Mouse (Mus musculus) megakaryocyte, adult 5-6 weeks (primary cell): ENCODE results near the gene Vps45. TPM values are rescaled to one million over a fixed set of nuclear protein-coding genes. Genes with fewer than 3 reads are reported as not detected.

Experiments used
- ATAC-seq: 2 replicates; pipeline ENCODE4 v1.8.0; 2016; ENCODE audit warnings: mild to moderate bottlenecking, inconsistent platforms; ENCODE audit not compliant: poor library complexity, severe bottlenecking
- total RNA-seq, 2 experiments: library from RNA; stranded (forward) in 1 of 2; stranded (reverse) in 1 of 2; fragments of 153-499, 151-499 nt in 1 of 2; fragments of 221-1000, 200-1000 nt in 1 of 2; gene quantifications; 2 replicates each; pipeline versions ENCODE4 v1.2.3 to v1.2.4; 2015 to 2017

Gene Vps45
- total RNA-seq, 2 experiments from 2014 or later: 9.5 to 31.2 TPM

DNA sequence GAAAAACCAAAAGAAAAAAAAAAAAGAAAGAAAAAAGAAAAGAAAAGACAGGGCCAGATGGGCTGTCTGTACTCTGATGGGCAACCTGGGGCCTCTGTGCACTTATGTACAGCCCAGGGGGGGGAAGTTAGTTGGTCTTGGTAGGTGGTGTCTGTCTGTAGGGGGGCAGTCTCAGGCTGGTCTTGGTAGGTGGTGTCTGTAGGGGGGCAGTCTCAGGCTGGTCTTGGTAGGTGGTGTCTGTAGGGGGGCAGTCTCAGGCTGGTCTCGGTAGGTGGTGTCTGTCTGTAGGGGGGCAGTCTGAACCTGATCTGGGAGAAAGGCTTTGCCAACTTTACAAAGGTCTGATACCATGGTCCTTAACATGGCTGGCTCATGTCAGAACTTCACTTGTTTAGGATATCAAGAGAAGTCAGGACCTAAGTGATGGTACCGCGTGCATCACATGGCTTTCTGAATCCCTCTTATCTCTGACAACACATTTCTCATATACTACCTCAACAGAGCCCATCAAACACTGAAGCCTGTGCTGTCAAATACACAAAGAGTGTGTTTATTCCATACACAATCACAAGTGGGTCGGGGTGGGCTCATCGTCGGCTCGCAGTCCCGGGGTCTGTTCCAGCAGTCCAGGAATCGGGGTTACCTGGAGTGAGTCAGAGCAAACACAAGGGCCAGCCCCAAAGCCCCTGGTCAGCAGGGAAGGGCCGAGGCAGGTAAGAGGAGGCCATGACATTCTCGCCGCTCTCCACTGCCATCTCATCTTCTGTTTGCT is 58.8 kb downstream of the Vps45 start:
- ATAC-seq: no peak

DNA sequence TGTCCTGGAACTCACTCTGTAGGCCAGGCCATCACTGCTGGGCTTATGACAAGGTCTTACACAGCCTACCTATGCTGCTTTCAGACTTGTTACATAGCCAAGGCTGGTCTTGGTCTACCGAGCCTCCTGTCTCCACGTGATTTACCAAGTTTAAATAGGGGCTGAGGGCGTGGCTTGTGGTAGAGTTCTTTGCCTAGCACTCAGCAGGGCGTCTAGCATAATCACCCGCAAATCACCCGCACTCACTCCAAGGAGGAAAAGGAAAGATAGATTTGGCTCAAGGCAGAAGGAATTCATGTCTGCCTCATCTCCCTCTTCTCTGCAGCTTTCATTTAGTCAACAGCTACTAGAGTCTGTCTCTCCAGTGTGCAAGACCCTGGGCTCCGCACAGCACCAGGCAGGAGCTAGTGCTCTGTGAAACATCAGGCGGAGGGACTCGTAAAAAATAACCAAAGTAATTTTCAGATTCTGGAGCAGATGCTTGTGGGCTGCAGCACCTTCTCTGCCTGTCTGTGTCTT is 61.0 kb downstream of the Vps45 start:
- ATAC-seq: no peak

DNA sequence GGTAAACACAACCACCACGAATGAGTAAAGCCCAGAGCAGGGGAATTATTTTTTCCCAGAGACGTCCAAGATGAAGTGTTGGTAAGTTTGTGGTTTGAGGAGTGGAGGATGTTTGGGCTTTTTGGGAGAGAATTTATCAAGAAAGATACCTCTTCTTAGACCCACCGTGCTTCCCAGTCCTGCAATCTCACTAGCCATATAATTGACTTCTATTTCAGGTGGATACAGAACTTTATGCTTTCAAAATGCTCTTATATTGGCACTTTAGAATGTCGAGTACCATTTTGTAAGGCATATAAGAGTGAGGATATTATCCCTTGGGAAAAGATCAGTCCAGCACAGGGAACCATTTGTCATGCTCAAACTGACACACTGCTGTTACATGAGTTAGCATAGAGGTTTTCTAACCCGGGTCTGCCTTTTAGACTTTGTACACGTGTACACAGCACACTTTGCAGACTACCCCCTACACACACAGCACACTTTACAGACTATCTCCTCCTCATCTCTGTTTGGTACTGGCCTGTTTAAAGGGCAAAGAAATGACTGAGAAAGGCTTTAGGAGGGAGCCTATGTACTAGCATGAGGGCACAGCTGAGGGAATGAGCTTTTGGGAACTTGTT is 61.7 kb downstream of the Vps45 start:
- no peak for ATAC-seq

DNA sequence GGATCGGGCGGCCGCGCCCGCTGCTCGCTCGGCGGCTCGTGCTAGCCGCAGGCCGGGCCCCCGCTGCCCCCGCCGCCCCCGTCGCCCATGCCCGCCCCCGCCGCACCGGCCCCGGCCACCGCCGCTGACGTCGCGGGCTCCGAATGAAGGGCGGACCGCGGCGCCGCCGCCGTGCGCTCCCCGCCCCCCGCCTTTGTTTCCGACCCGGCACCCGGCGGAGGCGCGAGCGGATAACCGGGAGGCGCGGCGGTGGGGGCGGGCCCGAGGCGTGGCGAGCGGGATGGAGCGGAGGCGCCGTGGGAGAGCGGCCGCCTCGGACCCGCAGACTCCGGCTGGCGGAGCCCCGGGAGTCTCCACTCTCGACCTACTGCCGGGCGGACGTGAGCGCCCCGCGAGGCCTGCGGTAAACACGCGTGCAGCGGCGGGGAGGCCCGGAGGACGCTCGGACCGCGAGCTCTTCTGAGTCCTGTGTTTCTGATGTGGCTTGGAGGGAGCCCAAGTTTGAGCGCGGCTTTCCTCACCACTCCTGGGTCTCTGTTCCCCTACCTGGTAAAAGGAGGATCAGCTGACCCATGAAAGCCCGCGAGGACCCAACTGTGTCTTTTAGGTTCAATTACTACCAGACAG is 62.4 kb downstream of the Vps45 start, which contains the start of gene Plekho1:
Gene Plekho1 (minus strand): TSS at position 200 of the 627 bp plus-strand sequence.
- ATAC-seq: peak; percentile 37; the same call in 1 of the 2 replicates

DNA sequence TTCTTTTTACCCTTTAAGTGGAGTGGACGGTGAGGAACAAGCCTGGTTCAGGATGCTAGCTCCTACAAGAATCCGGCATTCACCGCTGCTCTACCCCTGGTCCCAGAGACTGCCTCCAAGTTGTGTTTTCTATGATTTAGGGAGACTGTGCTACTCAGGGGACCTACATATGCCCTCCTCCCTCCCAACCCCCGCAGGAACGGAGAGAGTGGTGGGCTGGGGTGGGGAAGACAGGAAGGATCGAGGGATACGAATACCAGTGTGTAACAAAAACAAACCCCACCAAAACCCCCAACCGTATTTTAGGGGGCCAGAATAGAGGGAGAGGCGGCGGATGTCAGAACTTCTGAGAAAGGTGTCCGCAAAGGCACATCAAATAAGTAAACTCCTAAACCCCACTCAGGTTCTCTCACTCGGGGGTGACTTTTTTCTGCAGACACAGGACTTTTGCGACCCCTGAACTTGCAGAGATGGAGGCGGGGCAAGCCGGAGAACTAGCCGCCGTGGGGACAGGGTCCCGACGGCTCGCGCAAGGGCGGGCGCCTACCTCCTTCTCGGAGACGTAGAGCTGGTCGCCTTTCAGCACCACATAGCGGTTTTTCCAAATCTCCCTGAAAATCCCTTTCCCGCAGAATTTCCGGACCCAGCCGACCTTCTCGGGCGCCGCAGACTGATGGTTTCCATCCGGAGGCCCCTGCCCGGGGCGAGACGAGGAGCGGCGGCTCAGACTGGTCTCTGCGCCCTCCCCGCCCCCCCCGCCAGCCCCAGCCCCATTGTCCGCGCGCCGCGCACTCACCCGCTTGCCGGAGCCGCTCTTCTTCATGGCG is 63.1 kb downstream of the Vps45 start:
- ATAC-seq: no peak

DNA sequence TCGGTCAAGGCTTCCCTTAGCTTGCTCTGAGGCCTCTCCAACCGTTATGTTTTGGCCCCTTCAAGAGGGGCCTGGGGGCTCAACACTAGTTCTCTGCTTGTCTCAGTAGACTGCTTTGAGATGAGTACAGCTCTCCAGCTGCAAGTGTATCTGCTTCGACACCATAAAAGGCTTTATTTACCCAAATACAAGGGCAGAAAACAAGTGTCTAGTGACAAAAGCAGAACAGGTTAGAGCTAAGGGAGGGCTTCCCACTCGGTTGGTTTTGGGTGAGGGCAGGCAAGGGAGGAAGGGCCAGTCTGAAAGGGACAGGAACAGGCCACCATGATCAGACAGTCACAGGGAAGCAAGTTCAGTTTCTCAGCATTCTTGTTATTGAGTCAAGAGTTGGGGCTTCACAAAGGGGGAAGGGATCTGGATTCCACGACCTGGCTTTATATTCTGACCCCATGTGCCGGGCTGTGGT is 63.9 kb downstream of the Vps45 start:
- peak; percentile 35 for ATAC-seq

DNA sequence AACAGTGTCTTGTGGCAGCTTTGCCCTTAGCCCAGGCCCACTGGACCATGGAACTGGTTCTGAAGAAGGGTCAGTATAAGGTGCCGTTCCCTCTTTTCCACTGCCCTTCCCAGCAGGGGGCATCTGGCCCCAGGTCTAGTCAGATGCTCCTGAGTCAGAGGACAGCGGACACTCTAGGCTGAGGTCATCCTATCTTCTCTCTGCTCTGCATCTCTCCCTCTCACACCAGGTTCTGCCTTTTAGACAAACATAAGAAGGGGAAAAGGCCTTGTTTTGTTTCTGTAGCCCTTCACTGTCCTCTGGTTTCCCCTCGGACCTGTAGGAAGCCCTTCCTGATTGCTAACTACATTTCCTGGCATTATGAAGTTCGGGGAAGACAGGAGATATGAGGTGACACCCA is 64.4 kb downstream of the Vps45 start:
- ATAC-seq: no peak

DNA sequence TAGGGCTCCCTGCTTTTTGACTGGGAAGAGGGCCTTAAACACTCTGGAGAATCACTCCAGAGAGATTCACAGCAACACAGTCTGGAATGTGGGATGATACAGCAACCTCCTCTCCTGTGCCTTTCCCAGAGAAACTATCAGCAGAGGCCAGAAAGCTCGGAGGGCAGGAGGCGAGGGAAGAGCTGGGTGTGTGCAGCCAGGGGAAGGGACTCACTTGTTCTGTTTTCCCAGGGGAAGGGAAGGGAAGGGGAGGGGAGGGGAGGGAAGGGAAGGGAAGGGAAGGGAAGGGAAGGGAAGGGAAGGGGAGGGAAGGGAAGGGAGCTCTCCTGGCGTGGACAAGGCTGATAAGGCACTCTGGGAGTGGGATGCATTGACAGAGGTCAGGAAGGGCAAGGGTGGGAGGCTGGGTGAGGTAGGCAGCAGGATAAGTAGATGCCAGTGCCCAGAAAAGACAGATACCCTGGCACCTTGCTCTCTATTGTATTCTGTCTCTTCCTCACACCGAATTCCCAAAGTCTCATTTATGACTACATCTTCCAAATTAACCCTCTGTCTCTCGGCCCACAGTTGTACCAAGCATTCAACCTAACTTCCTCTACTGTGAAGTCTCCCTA is 65.2 kb downstream of the Vps45 start:
- ATAC-seq: no peak

DNA sequence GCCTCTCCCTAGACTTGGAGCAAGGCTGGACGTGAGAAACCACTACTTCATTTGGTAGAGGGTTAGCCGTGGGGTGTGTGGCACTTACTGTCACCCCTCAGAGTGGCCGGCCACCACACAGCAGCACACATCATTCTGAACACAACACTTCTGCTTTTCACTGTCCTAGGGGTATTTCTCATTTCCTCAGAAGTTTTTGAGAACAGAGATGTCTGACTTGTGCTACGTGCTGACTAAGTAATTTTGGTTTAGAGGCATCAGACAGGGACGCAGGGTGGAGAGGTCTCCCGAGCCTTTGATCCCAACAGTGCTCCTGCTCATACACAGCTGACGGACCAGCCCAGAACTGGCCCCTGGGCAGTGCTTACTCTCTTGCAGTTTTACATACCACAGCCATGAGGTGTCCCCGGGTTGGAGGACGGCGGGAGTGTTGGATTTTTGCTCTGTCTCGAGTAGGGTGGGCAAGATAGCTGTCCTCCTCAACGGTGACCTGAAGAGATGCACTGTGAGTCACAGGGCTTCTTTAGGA is 67.8 kb downstream of the Vps45 start:
- peak; percentile 61 for ATAC-seq

DNA sequence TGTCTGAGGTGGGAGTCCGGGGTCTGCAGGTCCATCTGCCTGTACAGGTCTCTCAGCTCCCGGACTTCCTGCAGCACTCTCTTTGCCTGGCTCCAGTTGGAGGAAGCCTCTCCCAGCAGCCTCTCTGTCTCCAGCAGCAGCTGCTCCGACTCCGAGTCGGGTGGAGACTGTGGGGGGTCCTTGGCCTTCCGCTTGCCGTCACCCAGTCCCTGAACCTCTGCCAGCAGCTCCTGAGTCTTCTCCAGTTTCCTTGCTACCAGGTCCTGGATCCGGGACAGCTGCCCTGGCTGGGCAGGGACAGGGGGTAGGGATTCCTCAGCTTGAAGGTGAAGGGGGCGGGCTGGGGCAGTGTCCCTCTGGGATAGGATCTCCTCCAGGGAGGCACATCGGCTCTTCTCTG is 69.3 kb downstream of the Vps45 start:
- ATAC-seq: no peak

DNA sequence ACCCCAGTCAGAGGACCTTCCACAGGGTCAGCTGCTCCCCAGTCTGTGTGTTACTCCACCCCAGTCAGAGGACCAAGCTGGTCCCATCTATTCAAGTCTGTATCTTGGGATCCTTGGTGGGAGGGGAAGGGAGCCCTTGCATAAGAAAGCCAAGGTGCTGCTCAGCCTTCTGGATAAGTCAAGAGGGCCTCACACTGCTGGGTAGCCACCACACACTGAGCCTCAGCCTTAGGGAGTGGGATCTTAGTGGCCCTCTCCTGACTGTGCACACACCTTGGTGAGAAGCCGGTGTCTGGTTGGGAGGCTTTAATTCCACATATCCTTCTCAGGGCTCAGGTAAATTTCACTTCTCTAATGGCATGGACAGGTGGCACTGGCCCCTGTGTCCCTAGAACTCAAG is 70.1 kb downstream of the Vps45 start:
- ATAC-seq: no peak

DNA sequence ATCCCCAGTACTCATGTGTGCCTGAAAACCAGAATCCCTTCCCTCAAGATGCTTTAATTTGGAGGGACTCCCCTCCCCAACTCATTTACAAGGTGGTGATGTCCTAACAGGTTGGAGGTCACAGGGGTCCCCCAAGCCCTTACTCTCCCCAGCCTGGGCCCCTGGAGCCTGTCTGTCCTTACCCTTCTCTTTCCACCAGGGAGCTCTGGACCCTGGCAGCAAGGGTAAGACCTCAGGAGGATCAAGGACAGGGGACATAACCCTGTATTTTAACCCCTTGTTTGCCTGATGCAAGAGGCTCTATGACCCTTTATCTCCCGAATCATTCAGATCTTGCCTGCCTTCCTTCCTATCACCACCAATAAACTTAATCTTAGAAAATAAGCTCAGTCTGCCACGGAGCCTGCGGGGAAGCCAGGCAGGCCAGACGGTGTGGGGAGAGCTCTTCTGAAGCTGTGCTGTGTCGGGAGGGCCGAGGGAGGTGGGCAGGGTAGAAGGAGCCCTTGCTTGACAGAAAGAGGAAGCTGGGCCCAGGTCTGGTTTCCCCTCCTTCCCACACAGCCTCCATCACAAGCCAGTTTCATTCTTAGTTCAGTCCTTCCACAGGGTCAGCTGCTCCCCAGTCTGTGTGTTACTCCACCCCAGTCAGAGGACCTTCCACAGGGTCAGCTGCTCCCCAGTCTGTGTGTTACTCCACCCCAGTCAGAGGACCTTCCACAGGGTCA is 70.7 kb downstream of the Vps45 start:
- peak; percentile 67 for ATAC-seq

DNA sequence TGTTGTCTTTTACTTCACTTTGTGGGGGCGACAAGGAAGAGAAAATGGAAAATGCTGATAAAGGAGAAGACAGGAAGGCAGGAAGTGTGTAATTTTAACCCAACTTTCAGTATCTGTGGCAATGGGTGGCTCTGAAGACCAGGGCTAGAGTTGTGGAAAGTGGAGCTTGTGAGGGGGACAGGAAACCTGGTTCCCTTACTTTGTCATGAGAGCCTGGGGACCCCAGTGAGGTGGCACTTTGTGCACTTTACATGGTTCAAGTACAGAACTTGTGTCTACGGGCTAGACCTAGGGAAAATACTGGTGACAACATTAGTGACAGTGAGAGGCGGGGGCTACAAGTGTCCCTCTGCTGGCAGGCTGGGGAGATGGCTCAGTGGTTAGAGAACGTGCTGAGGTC is 71.3 kb downstream of the Vps45 start:
- ATAC-seq: no peak

DNA sequence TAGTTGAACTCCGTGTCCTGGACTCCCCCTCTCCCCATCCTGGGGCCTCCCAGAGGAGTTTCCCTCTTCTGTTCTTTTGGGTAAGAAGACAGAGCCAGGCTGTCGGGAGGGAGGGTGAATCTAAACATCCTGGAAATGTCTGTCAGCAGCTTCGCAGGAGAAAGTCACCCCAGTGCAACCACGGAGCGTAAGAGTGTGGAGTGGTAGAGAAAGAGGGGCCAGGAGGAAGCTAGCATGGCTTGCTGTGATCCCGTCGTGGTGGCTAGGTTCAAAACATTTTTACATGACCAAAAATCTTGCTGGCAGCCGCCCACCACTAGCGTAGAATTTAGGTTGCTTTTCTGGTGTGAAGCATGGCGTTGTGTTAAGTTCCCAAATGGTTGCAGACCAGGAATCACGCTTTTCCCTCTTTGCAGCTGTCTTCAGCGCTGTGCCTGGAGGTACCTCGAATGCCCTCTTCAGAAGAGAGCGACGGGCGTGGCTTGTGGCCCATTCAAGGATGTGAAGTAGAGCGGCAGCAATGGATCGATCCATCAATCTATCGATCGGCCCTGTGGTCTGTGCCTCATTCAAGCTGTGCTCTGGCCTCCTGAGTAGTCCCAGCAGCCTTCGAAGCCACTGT is 72.2 kb downstream of the Vps45 start:
- 0 out of 2 replicates have a peak, but pooled peaks have one; percentile 14 for ATAC-seq

DNA sequence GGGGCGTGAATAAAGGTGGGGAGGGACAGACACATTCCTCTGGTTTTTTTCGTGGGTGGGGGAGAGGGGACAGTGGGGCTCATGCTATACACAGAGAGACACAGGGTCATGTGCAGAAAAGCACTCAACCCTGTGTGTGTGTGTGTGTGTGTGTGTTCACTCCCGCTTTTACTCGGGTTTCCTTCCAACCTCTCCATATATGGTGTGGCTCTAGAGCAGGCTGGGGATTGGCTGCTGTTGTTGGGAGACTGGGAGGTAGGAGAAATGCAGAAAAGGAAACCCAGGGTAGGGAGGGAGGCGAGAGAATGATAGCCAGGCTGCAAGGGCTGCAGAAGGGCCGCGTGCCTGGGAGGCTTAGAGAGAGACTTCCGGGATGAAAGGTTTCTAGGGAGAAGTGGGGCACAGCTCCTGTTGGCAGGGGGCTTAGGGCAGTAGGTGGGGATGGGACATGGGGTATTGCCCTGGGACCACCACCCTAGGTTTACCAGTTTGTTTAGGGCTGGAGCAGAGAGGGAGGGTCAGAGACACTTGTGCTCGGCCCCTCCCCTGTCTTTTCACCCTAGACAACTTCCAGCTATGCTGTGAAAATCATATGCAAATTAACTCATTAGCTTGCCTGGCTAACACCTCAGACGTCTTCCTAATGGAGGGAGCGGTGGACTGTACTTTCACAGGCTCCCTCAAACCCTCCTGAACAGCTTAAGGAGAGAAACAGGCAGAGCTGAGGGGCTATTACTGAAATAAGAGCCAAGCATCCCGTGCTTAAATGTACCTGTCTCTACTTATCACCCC is 72.9 kb downstream of the Vps45 start:
- peak; percentile 38 for ATAC-seq

DNA sequence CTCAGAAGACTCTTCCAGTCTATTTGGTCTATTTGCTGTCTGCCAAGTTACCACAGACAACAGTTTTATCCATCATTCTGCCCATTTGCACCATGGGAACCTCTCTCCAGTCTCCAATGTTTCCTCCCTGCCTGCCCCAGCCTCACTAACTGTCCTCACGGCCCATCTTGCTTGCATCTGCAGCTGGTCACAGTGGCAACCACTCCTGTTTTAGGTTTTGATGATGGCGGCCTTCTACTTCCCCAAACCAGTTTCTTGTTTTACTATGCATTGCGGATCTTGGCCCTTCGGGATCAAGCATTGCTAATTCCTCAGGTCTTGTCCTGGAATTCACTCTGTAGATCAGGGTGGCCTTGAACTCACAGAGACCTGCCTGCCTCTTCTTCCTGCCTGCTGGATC is 76.1 kb downstream of the Vps45 start:
- ATAC-seq: no peak

DNA sequence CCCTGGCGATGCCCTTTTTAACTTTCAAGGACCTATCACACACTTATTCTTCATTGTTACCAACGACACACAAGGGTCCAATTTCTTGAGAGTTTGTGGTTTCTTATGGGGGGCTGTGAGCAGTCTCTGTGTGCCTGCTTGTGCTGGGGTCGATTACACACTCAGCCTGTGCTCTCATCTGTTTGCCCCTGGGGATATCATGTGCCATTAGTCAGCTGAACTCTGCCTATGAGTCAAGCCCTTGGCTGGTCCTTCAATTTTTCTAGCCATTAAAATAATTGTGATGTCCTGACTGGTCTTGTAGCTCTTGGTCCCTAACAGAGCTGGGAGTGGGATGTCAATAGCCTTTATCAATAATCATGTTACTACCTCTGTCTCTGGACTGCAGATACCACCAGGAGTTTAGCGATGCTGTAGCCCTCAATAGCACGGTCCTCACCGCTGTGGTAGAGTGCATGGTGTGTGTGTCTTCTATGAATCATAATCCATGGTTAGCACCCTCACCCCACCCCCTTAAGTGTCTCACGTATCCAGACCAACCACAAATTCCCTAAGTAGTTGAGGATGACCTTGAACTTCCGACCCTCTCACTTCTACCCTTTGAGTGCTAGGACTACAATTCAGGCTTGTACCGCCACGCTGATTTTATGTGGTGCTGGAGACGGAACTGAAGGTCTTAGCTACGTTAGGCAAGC is 77.8 kb downstream of the Vps45 start:
- ATAC-seq: no peak

DNA sequence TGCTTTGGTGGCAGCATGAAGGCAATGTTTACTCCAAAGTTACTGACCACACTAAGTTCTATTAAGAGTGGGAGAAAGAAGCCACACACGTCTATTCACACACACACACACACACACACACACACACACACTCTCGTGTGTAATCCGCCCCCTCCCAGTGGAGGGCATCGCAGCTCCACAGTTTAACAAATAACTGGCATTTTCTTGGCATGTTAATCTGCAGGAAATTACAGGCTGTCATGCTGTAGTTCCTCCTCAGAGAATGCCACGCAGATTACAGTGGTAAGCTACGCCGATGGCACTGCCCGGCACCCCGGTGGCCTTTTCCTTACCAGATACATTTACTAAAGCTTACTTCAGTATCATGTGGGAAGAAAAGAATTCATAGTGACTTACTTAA is 80.0 kb downstream of the Vps45 start:
- ATAC-seq: no peak
